Mouse (Mus musculus) kidney, embryonic 14.5 days (tissue): ENCODE results near the gene Plcb3. TPM values are rescaled to one million over a fixed set of nuclear protein-coding genes. Genes with fewer than 3 reads are reported as not detected.

ENCODE experiments used
- ATAC-seq: fragments of 200-750 bp; cut with Nextera tagmentation; 2 replicates; pipeline ENCODE4 v1.8.0; 2017; ENCODE audit warnings: moderate number of reproducible peaks, mild to moderate bottlenecking, moderate TSS enrichment, moderate library complexity; ENCODE audit not compliant: low FRiP score, low TSS enrichment
- H3K27ac ChIP-seq: fragments of 300-500 bp; sonication (generic); 2 replicates; pipeline ENCODE4 v1.5.1; 2014; ENCODE audit warnings: low read depth, mild to moderate bottlenecking, low read length, moderate library complexity, mixed read lengths
- H3K27me3 ChIP-seq: fragments of 300-500 bp; sonication (generic); 2 replicates; pipeline ENCODE4 v1.6.1; 2014; ENCODE audit warnings: mild to moderate bottlenecking, low read length; ENCODE audit not compliant: control insufficient read depth, insufficient read depth
- H3K36me3 ChIP-seq: fragments of 300-500 bp; sonication (generic); 2 replicates; pipeline ENCODE4 v1.6.1; 2014; ENCODE audit warnings: low read length, mixed read lengths; ENCODE audit not compliant: control insufficient read depth, insufficient read depth
- H3K4me1 ChIP-seq: fragments of 300-500 bp; sonication (generic); 2 replicates; pipeline ENCODE4 v1.6.1; 2014; ENCODE audit warnings: low read length, mixed read lengths; ENCODE audit not compliant: control insufficient read depth, insufficient read depth
- H3K4me2 ChIP-seq: fragments of 300-500 bp; sonication (generic); replicated peaks from 2 replicates; pipeline ENCODE4 v1.6.1; 2014; ENCODE audit warnings: low read depth, mild to moderate bottlenecking, low read length
- H3K4me3 ChIP-seq: fragments of 300-500 bp; sonication (generic); 2 replicates; pipeline ENCODE4 v1.5.1; 2014; ENCODE audit warnings: mild to moderate bottlenecking, low read length
- H3K9ac ChIP-seq: fragments of 300-500 bp; sonication (generic); 2 replicates; pipeline ENCODE4 v1.6.1; 2014; ENCODE audit warnings: low read depth, mild to moderate bottlenecking, low read length, moderate library complexity
- H3K9me3 ChIP-seq: fragments of 300-500 bp; sonication (generic); 2 replicates; pipeline ENCODE4 v1.6.1; 2016; ENCODE audit warnings: low read length; ENCODE audit not compliant: control insufficient read depth
- WGBS: fragments of 180-500 bp; shearing (Covaris S2); extraction: QIAGEN DNeasy Blood & Tissue Kit; methylation state at CpG from one replicate; pipeline ENCODE4 v1.1.7; 2014; 5-methylcytosine and 5-hydroxymethylcytosine counted together
- polyA plus RNA-seq: library from polyadenylated mRNA; unstranded; fragments of >200 nt; fragmentation: Nextera tagmentation; extraction: Ambion mirVana; gene quantifications from 2 replicates; pipeline ENCODE4 v1.2.1, GENCODE M21; 2014

Plcb3 gene
- polyA plus RNA-seq, result 24.4 and 38.9 TPM in 2 replicates

DNA sequence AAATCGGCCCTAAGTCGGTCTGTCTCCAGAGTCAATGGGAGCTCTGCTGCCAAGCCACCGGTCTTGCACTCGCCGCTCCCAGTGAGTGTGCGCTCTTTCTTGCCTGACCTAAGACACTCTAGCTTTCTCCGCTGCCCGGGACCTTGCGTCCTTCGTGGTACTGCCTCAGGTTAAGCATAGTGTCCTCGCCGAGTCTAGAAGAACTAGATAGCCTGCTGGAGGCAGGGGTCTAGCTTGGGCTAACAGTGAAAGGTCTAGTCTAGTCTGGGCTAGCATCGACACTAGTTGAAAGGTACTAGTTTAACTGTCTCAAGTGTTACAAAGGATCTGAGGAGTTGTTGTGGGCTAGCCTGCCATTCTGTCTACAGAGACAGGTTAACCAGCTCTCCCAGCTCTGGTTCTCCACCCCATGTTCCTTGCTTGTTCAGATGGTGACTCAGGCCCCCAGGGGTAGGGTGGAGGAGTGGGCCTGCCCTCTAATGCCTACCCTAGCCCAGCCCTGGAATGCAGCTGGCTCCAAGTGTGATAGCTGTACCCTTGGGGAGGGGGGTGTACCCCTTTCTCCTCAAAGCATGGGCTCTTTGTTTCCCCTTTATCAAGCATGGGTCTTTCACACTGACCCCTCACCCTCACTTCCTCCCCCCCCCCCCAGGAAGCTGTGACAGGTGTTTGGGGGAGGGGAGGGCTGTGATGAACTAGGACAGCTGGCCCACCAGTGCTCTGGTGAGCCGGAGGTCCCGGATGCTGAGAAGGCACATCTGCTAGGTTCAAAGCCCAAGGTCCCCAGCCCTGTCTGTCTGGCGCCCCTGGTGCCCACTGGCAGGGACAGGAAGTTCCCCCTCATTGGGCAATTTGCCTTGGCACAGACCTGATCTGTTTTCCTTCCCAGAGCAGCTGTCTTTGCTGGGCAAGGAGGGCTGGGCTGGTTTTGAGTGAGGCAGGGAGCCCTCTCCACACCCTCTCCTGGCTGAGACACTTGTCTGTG, at the start of gene Plcb3:
Gene Plcb3, minus strand, starts transcription at position 934 of the 985 bp plus-strand sequence.
- Histone ChIP-seq H3K4me3 (peak within 1 kb of the TSS; percentile 82), H3K27ac (peak within 1 kb of the TSS; percentile 91), H3K9ac (peak within 1 kb of the TSS; percentile 87), H3K9me3 (no peaks in the 10 kb centered on the region), H3K4me1 (peaks cover 42% of the 10 kb centered on the region), H3K27me3 (no peaks in the 10 kb centered on the region), H3K4me2 (peak within 1 kb of the TSS; percentile 91), H3K36me3 (peaks cover 20% of the 10 kb centered on the region)
- no peak for ATAC-seq
- under 1% methylated on average over 16 of the region's 16 CpGs for WGBS

DNA sequence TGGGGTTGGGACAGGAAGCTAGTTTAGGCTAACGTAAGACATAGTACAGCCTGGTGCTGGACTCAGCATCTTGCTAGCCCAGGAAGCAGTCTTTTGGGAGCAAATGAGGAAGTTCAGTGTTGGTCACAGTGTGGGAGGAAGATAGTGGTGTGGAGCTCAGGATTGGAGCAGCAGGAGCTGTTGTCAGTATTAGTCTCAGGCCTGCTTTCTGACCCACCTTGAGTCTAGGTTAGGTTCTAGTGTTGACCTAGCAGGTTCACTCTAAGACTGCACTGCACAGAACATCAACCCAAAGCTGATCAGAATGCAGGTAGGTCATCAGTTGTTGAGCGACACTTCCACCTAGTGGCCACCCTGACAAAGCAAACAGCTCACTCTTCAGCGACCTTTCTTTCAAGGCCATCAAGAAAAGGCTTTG, 44.0 kb upstream of the Plcb3 start:
- Histone ChIP-seq H3K36me3 (peaks cover 71% of the 10 kb centered on the region), H3K4me1 (no peaks in the 10 kb centered on the region), H3K27me3 (no peaks in the 10 kb centered on the region), H3K4me2 (no peak overlapping the region), H3K9ac (no peak overlapping the region), H3K4me3 (no peak overlapping the region), H3K9me3 (no peaks in the 10 kb centered on the region), H3K27ac (no peak overlapping the region)
- peak; percentile 40; the same call in 1 of the 2 replicates for ATAC-seq
- WGBS, result 53% methylated on average over 3 of the region's 3 CpGs

DNA sequence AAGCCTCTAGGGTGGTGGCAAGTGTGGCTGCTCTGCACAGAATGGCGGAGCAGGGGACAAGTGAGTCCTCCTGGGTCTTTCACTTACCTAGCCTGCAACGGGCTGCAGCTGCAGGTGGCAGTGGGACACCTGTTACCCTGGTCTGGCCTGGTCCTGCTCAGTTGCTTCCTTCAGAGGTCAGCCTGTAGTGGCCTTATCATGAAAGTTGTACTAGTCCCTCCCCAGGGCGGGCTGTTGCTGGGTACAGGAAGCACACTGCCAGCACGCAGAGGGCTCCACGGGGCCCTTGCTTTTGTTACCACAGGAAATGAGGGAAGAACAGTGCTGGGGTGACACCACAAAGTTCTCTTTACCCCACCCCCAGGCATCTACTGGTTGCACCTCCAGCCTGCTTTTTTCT, 42.9 kb upstream of the Plcb3 start, which contains the start of gene Fermt3:
Gene Fermt3, minus strand, starts transcription at position 279 of the 400 bp plus-strand sequence.
- ATAC-seq, result no peak
- Histone ChIP-seq H3K36me3 (peaks cover 61% of the 10 kb centered on the region), H3K9ac (no peak within 1 kb of the TSS)

DNA sequence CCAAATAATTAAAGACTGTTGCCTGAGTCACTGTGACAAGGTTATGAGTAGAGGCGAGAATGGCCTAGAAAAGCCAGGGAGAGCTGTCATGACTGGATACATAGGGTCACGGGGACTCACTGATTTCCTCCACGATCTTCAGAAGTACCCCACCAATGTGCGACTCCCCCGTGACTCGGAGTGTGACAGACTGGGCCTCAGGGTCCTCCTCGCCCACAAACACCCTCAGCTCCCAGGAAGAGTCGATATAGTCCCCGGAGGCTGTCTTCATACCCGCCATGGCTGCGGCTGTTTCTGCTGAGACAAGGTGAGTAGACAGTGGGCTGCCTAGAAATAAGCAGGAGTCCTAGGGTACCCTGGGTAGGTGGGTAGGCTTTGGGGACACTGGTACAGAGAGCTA, 42.3 kb upstream of the Plcb3 start:
- H3K36me3 ChIP-seq, result peaks cover 54% of the 10 kb centered on the region
- H3K9me3 ChIP-seq, result no peaks in the 10 kb centered on the region
- no peak overlapping the region for H3K9ac ChIP-seq
- no peak for ATAC-seq
- no peaks in the 10 kb centered on the region for H3K4me1 ChIP-seq
- H3K27me3 ChIP-seq, result no peaks in the 10 kb centered on the region
- no peak overlapping the region for H3K27ac ChIP-seq
- H3K4me2 ChIP-seq, result no peak overlapping the region
- 89% methylated on average over 11 of the region's 11 CpGs for WGBS
- H3K4me3 ChIP-seq, result no peak overlapping the region

More for the DNA sequence above, 42.9 kb upstream of the Plcb3 start, which contains the start of gene Fermt3:
- Histone ChIP-seq H3K27ac (no peak within 1 kb of the TSS), H3K4me3 (no peak within 1 kb of the TSS), H3K4me1 (no peaks in the 10 kb centered on the region), H3K4me2 (no peak within 1 kb of the TSS), H3K27me3 (no peaks in the 10 kb centered on the region), H3K9me3 (no peaks in the 10 kb centered on the region)
- WGBS, result 82% methylated on average over 5 of the region's 5 CpGs

DNA sequence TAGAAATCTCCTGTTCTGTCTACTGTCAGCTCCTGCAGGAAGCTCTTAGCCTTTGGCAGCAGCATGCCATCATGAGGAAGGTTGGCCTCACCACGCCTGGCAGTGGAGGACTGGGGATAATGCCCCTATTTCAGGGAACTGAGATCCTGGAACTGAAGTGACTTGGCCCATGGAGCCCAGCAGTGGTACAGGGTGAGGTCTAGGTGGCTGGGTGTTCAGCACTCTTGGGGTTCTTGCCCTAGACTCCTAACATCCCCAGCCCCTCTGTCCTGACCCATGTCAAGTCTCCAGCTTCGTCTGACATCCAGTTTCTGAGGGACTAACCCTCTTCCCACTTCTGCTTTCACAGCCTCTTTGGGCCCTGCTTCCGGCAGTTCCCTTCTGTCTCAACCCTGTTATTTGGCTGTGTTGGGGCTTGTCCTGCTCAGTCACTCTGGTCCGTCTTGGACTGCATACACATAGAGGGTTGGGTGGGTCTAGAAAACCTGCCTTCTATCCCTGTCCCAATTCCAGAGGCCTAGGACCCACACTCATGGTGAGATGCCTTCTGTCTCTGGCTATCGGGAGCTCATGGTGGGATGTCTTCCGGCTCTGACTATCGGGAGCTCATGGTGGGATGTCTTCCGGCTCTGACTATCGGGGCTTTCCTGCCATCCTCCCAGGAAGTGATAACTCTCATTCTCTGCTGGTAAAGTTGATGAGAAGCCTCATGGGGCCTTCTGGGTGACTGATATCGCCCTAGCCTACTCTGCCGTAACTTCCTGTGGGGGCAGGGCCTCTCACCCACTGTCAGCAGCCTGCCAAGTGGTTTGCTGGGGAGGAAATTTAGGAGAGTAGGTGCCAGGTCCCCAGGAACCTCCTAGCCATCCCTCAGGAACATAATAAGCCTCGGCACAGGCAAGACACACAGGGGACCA, 41.5 kb upstream of the Plcb3 start:
- Histone ChIP-seq H3K27ac (no peak overlapping the region), H3K36me3 (peaks cover 47% of the 10 kb centered on the region)
- WGBS, result 72% methylated on average over 12 of the region's 12 CpGs

DNA sequence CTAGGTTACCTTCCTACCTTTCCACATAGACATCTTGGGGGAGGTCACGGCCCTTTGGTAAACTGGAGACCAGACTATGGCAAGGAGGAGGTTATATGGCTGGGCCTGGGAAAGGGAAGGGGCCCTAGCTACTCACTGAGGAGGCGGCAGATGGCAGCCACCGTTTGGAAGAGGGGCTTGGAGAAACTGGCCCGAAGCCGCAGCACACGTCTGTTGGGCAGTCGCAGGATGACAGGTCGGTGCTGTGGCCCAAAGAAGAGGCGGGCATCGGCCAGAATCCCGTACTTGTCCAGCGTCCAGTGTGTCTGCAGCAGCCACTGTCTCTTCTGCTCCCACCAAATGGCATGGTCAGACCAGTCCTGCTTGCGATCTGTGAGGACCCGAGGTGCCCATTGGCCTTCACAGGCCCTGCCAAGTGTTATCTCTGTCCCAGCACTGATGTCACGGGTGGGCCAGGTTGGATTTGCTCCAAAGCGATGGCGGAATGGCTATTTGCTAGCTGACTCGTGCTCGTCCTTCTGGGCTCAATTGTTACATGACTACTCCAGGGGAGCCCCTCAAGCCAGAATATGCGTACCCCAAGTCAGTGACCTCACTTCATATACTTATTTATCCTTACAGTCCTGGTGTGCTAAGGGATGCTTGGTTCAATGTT, 38.3 kb upstream of the Plcb3 start:
- H3K36me3 ChIP-seq, result peaks cover 15% of the 10 kb centered on the region
- H3K4me3 ChIP-seq, result no peak overlapping the region
- no peaks in the 10 kb centered on the region for H3K27me3 ChIP-seq
- 0 out of 2 replicates have a peak overlapping the region, but pooled peaks have one; percentile 12 for H3K9ac ChIP-seq
- WGBS, result 95% methylated on average over 19 of the region's 20 CpGs
- no peak overlapping the region for H3K4me2 ChIP-seq
- no peak for ATAC-seq
- no peaks in the 10 kb centered on the region for H3K4me1 ChIP-seq
- no peak overlapping the region for H3K27ac ChIP-seq
- H3K9me3 ChIP-seq, result no peaks in the 10 kb centered on the region

More for the DNA sequence above, 41.5 kb upstream of the Plcb3 start:
- H3K9ac ChIP-seq, result no peak overlapping the region
- no peak for ATAC-seq
- H3K27me3 ChIP-seq, result no peaks in the 10 kb centered on the region
- H3K9me3 ChIP-seq, result no peaks in the 10 kb centered on the region
- no peaks in the 10 kb centered on the region for H3K4me1 ChIP-seq
- H3K4me3 ChIP-seq, result no peak overlapping the region
- no peak overlapping the region for H3K4me2 ChIP-seq

DNA sequence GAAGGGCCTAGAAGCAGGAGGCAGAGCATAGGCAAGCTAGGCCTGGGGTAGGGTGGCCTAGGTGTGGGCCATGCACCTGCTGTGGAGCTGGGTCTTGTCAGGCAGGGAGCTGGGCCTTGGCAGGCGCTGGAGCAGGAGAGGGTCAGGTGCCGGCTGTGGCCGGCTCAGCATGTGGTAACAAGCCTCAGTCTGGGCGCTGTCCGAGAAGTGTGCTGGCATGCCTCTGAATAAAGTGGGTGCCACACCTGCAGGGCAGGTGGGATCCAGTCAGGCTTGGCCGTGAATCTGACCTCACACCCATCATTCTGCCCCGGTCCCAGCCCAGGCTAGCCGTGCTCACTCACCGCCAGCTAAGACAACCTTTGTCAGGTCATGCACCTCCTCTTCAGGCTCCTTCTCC, 37.7 kb upstream of the Plcb3 start:
- H3K4me3 ChIP-seq, result no peak overlapping the region
- ATAC-seq, result no peak
- WGBS, result 89% methylated on average over 9 of the region's 9 CpGs
- no peak overlapping the region for H3K4me2 ChIP-seq
- H3K9ac ChIP-seq, result 0 out of 2 replicates have a peak overlapping the region, but pooled peaks have one; percentile 12
- peaks cover 8% of the 10 kb centered on the region for H3K36me3 ChIP-seq
- no peaks in the 10 kb centered on the region for H3K27me3 ChIP-seq
- H3K27ac ChIP-seq, result no peak overlapping the region
- no peaks in the 10 kb centered on the region for H3K4me1 ChIP-seq
- H3K9me3 ChIP-seq, result no peaks in the 10 kb centered on the region

DNA sequence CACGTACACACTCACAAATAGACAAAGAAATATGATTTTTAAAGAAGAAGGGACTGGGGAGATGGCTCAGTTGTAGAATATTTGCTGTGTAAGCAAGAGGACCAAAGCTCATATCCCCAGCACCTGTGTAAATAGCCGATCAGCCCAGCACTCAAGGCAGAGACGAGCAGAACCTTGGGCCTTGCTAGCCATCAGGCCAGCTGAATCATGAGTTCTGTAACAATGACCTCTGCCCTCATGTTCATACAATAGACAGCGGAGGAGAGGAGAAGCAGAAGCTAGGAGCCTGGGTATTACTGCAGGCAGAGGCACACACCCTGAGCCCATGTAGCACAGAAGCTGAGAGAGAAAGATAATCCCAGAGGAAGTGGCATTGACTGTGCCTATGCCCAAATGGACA, 36.2 kb upstream of the Plcb3 start:
- Histone ChIP-seq H3K9me3 (no peaks in the 10 kb centered on the region), H3K4me2 (no peak overlapping the region), H3K4me3 (no peak overlapping the region), H3K36me3 (no peaks in the 10 kb centered on the region), H3K4me1 (no peaks in the 10 kb centered on the region), H3K27ac (no peak overlapping the region), H3K9ac (no peak overlapping the region), H3K27me3 (no peaks in the 10 kb centered on the region)
- WGBS, result 63% methylated on average over 4 of the region's 4 CpGs
- ATAC-seq, result no peak
